Mouse (Mus musculus) embryonic fibroblast, embryonic 13.5 days (primary cell): ENCODE measurements around the gene Tecta.

Experiments
- CTCF ChIP-seq: IDR thresholded peaks from 2 replicates; pipeline ENCODE4 v1.5.1; 2011; ENCODE audit warnings: mild to moderate bottlenecking, control low read depth, low read length, moderate library complexity, borderline replicate concordance; ENCODE audit not compliant: insufficient read depth
- POLR2A ChIP-seq: IDR thresholded peaks from 2 replicates; pipeline ENCODE4 v1.6.1; 2011; ENCODE audit warnings: low read depth, mild to moderate bottlenecking, control low read depth, low read length, moderate library complexity

DNA sequence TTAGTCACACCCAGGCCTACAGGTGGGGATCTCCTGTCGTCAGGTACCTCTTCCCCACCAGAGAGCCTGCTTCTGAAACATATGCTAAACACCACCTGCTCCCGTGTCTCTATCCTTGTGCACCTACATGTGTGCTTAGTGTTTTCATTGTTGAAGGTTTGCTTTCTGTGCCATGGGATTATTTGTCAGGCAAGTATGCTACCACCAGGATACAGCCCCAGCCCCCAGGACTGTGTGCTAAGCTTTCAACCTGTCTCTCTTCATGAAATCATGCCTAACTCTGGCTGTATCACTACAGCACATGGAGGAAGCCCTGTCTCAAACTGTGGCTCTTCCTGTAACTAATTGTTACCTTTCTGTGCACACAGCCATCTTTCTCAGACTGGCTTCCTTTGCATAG, 105.6 kb downstream of the Tecta start:
- TF ChIP-seq POLR2A = no peak
- no peak for TF ChIP-seq CTCF
